Mouse (Mus musculus) heart, embryonic 13.5 days (tissue): ENCODE measurements around the gene Prkag2. TPM values are rescaled to one million over a fixed set of nuclear protein-coding genes. Genes with fewer than 3 reads are reported as not detected.
"Not testable (repeated sequence)": the region's sequence is repeated elsewhere in the genome, so short reads cannot be mapped to it uniquely, and the experiment has no call there.

Experiments used
- ATAC-seq: fragments of 200-750 bp; cut with Nextera tagmentation; 2 replicates; pipeline ENCODE4 v1.8.0; 2017; ENCODE audit warnings: moderate TSS enrichment; ENCODE audit not compliant: insufficient number of reproducible peaks, low FRiP score, low TSS enrichment; ENCODE audit errors: extremely low read depth
- H3K27ac ChIP-seq: fragments of 300-500 bp; sonication (generic); replicated peaks from 2 replicates; pipeline ENCODE4 v1.5.1; 2015; ENCODE audit warnings: moderate library complexity, mild to moderate bottlenecking, inconsistent platforms
- H3K27me3 ChIP-seq: fragments of 300-500 bp; sonication (generic); replicated peaks from 2 replicates; pipeline ENCODE4 v1.6.1; 2015; ENCODE audit warnings: mild to moderate bottlenecking, inconsistent platforms
- H3K36me3 ChIP-seq: fragments of 300-500 bp; sonication (generic); 2 replicates; pipeline ENCODE4 v1.6.1; 2015; ENCODE audit warnings: mild to moderate bottlenecking, inconsistent platforms
- H3K4me1 ChIP-seq: fragments of 300-500 bp; sonication (generic); 2 replicates; pipeline ENCODE4 v1.6.1; 2015; ENCODE audit warnings: inconsistent platforms
- H3K4me2 ChIP-seq: fragments of 300-500 bp; sonication (generic); 2 replicates; pipeline ENCODE4 v1.6.1; 2015; ENCODE audit warnings: inconsistent platforms, mild to moderate bottlenecking, moderate library complexity
- H3K4me3 ChIP-seq: fragments of 300-500 bp; sonication (generic); 2 replicates; pipeline ENCODE4 v1.5.1; 2015; ENCODE audit warnings: moderate library complexity, mild to moderate bottlenecking, inconsistent platforms
- H3K9ac ChIP-seq: fragments of 300-500 bp; sonication (generic); 2 replicates; pipeline ENCODE4 v1.6.1; 2015; ENCODE audit warnings: inconsistent platforms, mild to moderate bottlenecking, moderate library complexity
- H3K9me3 ChIP-seq: fragments of 300-500 bp; sonication (generic); 2 replicates; pipeline ENCODE4 v1.6.1; 2016; ENCODE audit warnings: inconsistent platforms
- WGBS: fragments of 180-500 bp; shearing (Covaris S2); methylation state at CpG from one replicate; pipeline ENCODE4 v1.1.7; 2015; ENCODE audit warnings: mixed read lengths; 5-methylcytosine and 5-hydroxymethylcytosine counted together
- polyA plus RNA-seq: library from polyadenylated mRNA; unstranded; fragments of >200 nt; fragmentation: Nextera tagmentation; extraction: Ambion mirVana; gene quantifications from 2 replicates; pipeline ENCODE4 v1.2.1, GENCODE M21; 2015

The Prkag2 gene
- polyA plus RNA-seq, 1 experiment from 2014 or later, result 83.7 TPM

- Histone ChIP-seq H3K36me3 (peaks cover 67% of the 10 kb centered on the region), H3K9ac (no peak overlapping the region), H3K27ac (0 out of 2 replicates have a peak overlapping the region, but pooled peaks have one; percentile 8), H3K4me1 (peaks cover 35% of the 10 kb centered on the region), H3K4me2 (no peak overlapping the region), H3K4me3 (no peak overlapping the region), H3K9me3 (peaks cover 4% of the 10 kb centered on the region), H3K27me3 (no peaks in the 10 kb centered on the region)
- 61% methylated on average over 12 of the region's 12 CpGs for WGBS
- ATAC-seq, result no peak
Measured at GRCm38 (mm10) chr5:24863804-24864203, 236.6 kb downstream of the Prkag2 start.

DNA sequence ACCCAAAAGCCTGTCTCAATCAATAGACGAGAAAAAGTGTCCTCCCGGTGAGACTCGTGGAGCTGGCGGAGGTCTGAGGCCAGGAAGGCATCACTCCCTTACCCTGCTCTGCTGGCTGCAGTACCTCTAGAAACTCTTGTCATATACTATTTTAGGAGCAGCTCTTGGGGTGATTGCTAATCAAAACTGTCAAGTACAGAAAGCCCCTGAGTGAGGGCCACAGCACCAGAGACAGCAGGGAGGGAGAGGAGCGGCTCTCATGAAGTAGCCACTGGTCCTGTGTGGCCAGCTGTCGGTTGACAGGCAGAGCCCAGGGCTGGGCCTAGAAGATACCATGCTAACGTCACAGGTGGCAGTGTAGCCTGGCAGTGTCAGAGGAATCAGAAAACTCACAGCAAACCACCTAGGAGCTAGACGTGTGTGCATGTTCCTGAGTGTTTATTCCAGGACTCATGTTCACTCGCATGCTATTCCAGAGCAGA is 239.0 kb downstream of the Prkag2 start:
- ATAC-seq, result peak; percentile 16; the same call in 1 of the 2 replicates
- Histone ChIP-seq H3K4me3 (no peak overlapping the region), H3K36me3 (peaks cover 46% of the 10 kb centered on the region), H3K9ac (peak overlapping the region; percentile 61), H3K27ac (peak overlapping the region; percentile 88), H3K4me1 (peaks cover 39% of the 10 kb centered on the region), H3K4me2 (peak overlapping the region; percentile 34), H3K27me3 (no peaks in the 10 kb centered on the region), H3K9me3 (peaks cover 6% of the 10 kb centered on the region)
- 43% methylated on average over 9 of the region's 9 CpGs for WGBS

GRCm38 (mm10) chr5:24860635-24861448 is 239.6 kb downstream of the Prkag2 start:
- ATAC-seq, result peak; percentile 5; the same call in 1 of the 2 replicates

DNA sequence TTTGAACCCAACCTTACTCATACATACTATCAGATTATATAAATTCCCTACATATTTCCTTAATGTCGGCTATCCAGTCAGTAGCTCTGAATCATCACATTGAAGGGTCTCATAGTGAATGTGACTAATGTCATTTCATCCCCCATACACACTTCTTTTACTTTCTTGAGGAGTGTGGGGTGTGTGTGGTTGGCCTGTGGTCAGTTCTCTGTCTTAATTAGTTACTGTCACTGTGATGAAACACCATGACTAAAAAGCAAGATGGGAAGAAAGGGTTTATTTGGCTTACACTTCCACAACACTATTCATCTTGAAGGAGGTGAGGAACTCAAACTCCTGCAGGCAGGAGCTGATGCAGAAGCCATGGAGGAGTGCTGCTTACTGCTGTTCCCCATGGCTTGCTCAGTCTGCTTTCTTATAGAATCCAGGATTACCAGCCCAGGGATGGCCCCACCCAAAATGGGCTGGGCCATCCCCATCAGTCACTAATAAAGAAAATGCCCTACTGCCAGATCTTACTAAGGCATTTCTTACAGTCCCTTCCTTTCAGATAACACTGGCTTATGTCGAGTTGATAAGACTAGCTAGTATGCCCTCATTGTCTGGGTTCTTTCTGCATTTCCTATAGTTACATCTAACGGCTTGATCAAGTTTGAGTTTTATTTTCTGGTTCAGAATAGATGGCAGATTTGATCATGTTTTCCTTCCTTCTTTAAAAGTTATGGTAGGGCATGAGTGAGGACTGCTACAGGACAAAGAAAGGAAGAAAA is 240.5 kb downstream of the Prkag2 start:
- ATAC-seq, result no peak
- Histone ChIP-seq H3K4me2 (no peak overlapping the region), H3K9me3 (0 out of 2 replicates have a peak, but pooled peaks cover 3% of the 10 kb centered on the region), H3K4me1 (peaks cover 45% of the 10 kb centered on the region), H3K4me3 (no peak overlapping the region), H3K27ac (peak overlapping the region; percentile 88), H3K27me3 (no peaks in the 10 kb centered on the region), H3K9ac (peak overlapping the region; percentile 61), H3K36me3 (peaks cover 35% of the 10 kb centered on the region)
- 47% methylated on average over 3 of the region's 3 CpGs for WGBS

More at GRCm38 (mm10) chr5:24860635-24861448, 239.6 kb downstream of the Prkag2 start:
- H3K9ac ChIP-seq, result peak overlapping the region; percentile 61
- H3K9me3 ChIP-seq, result 0 out of 2 replicates have a peak, but pooled peaks cover 3% of the 10 kb centered on the region
- no peaks in the 10 kb centered on the region for H3K27me3 ChIP-seq
- 50% methylated on average over 13 of the region's 13 CpGs for WGBS
- H3K36me3 ChIP-seq, result peaks cover 39% of the 10 kb centered on the region
- H3K4me1 ChIP-seq, result peaks cover 39% of the 10 kb centered on the region
- peak overlapping the region; percentile 34 for H3K4me2 ChIP-seq
- no peak overlapping the region for H3K4me3 ChIP-seq
- H3K27ac ChIP-seq, result peak overlapping the region; percentile 88

DNA sequence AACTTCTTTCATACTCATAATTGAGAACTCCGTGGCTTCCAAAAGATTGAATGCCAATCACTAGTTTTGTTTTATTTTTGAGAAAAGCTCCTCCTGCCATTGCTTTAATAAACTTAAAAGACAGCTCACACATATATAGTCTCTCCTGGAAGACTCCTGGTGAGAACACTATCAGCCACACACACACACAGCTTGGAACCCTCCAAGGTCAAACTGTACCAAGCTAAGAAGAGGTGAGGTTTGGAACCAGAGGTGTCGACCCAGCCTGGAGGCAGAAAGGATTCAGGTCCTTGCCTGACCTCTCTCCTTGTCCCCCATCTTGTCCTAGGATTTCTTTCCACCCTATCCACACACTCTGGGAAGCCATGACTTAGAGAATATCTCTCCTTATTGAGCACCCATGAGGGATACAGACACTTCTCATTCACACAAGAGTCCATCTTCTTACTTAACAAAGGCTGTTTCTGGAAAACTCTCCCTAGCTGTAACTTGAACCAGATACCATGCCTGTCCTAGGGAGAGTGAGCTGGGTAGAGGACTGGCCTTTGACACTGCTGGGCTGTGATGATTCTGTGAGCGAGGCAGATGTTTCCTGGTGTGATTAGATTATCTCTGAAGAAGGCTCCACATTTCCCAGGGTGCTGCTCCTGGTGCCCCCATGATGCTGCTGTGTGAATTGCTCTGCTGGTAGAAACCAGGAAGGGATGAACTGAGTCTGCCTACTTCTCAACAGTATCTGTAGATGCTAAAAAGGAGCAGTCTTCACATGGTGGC is 245.4 kb downstream of the Prkag2 start:
- Histone ChIP-seq H3K27ac (no peak overlapping the region), H3K4me1 (peaks cover 16% of the 10 kb centered on the region), H3K36me3 (no peaks in the 10 kb centered on the region), H3K9ac (no peak overlapping the region), H3K9me3 (0 out of 2 replicates have a peak, but pooled peaks cover 3% of the 10 kb centered on the region), H3K27me3 (no peaks in the 10 kb centered on the region), H3K4me3 (no peak overlapping the region), H3K4me2 (no peak overlapping the region)
- no peak for ATAC-seq
- WGBS, result 46% methylated on average over 3 of the region's 3 CpGs

DNA sequence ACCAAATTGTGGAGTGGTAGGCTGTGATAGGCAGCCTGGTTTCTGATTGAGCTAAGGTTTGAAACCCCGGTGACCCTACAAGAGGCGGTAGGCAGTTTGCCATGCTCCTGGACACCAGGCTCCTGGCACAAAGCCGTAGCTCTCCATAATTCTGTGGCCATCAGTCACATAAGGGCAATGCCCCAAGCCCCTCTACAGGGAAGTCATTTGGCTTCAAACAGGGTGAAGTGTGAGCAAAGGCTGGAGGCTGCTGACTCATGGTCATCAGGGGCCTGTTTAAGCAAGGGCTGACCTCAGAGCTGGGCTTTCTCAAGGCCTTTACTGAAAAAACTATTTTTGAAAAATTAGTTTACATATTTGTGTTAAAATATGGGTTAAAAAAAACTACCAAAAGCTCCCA is 246.2 kb downstream of the Prkag2 start:
- 87% methylated on average over 3 of the region's 3 CpGs for WGBS
- H3K9me3 ChIP-seq, result 0 out of 2 replicates have a peak, but pooled peaks cover 3% of the 10 kb centered on the region
- ATAC-seq, result no peak

DNA sequence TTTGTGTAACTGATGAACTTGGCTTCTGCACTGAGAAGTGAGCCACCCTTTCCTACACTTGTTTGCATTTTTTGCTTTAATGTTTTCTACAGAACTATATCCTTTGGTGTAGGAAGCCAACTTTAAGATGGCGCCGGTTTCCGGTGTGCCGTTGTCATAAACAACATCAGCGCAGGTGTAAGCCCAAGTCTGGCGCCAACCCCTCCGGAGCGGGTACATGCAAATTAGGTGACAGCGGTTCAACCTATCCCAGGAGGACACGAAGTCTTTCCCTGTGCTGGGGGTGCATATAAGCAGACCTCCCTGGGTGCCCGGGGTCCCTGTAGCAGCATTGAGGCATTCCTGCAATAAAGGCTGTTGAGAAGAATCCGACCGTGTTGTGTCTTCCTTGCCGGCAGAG is 252.2 kb downstream of the Prkag2 start:
- 83% methylated on average over 14 of the region's 14 CpGs for WGBS

More for the DNA sequence above, 246.2 kb downstream of the Prkag2 start:
- Histone ChIP-seq H3K4me3 (no peak overlapping the region), H3K4me2 (no peak overlapping the region), H3K27ac (no peak overlapping the region), H3K36me3 (no peaks in the 10 kb centered on the region), H3K4me1 (peaks cover 12% of the 10 kb centered on the region; the same call in 1 of the 2 replicates), H3K27me3 (no peaks in the 10 kb centered on the region), H3K9ac (no peak overlapping the region)

GRCm38 (mm10) chr5:24843841-24844240 is 256.6 kb downstream of the Prkag2 start:
- Histone ChIP-seq H3K4me3 (no peak overlapping the region), H3K36me3 (no peaks in the 10 kb centered on the region), H3K4me1 (peaks cover 34% of the 10 kb centered on the region), H3K9ac (peak overlapping the region; percentile 75), H3K9me3 (no peaks in the 10 kb centered on the region), H3K27me3 (no peaks in the 10 kb centered on the region), H3K4me2 (peak overlapping the region; percentile 82), H3K27ac (peak overlapping the region; percentile 100)
- no peak for ATAC-seq
- 92% methylated on average over 5 of the region's 5 CpGs for WGBS

More for the DNA sequence above, 252.2 kb downstream of the Prkag2 start:
- not testable (repeated sequence) for H3K27me3 ChIP-seq, H3K9ac ChIP-seq, H3K4me1 ChIP-seq, H3K36me3 ChIP-seq, H3K27ac ChIP-seq, H3K9me3 ChIP-seq, ATAC-seq, H3K4me2 ChIP-seq, H3K4me3 ChIP-seq

DNA sequence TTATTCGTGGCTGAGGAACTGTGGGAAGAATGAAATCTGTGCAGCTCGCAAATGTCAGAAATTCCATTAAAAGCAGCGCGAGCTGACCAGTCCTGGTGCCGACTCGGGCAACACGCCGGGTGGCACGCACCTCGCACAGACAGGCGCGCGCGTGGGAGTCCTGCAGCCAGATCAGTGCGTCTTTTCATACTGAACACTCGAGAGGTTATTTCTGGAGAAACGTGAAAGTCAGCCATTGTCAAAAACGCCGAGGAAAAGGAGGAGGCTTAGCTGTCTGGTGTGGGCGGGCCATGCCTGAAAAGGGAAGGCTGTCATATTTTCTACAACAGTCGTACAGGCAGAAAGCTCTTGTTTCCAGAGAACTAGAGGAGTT is 257.4 kb downstream of the Prkag2 start:
- Histone ChIP-seq H3K9me3 (no peaks in the 10 kb centered on the region), H3K4me3 (peak overlapping the region; percentile 98), H3K36me3 (no peaks in the 10 kb centered on the region), H3K27ac (peak overlapping the region; percentile 100), H3K27me3 (no peaks in the 10 kb centered on the region), H3K9ac (peak overlapping the region; percentile 75), H3K4me2 (peak overlapping the region; percentile 82), H3K4me1 (peaks cover 42% of the 10 kb centered on the region)
- WGBS, result 3% methylated on average over 21 of the region's 21 CpGs
- ATAC-seq, result 0 out of 2 replicates have a peak, but pooled peaks have one; percentile 0

DNA sequence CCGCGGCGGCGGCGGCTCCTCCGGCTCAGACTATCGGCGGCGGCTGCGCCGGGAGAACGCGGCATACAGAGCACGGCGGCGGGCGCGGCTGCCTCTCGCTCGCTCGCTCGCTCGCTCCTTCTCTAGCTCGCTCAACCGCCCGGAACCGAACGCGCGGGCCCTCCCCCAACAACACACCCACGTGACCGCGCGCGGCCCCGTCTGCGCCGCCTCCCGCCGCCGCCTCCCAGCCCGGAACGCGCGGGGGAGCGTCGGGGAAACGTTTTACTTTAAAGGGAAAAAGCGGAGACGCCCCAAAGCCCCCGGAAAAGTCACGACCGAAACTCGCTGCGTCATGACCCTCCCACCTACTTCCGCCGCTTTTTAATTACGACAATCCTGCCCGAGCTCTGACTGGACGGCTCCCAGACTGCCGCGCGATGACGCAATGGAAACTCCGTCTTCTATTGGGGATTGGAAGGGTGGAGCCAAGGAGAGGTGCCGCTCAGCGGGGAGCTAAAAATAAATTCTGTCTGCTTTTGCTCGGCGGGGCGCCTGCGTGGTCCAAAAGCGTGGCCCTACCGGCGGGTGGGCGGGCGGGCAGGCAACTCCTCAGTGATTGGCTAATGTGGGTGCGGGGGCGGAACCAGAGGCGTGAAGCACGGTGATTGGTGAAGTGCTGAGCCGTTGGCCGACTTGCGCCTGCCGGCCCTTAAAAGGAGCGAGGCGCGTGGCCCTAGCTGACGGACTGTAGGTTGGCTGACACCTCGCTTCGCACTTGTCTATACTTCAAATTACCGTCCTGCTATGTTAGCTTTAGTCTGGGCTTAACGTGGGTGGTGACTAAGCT is 258.0 kb downstream of the Prkag2 start, which contains the start of gene Rheb:
Rheb (minus strand) TSS at position 351 of the 829 bp plus-strand sequence.
- peak; percentile 92 for ATAC-seq
- H3K4me2 ChIP-seq, result peak within 1 kb of the TSS; percentile 96
- H3K27me3 ChIP-seq, result no peaks in the 10 kb centered on the region
- no peaks in the 10 kb centered on the region for H3K36me3 ChIP-seq
- H3K27ac ChIP-seq, result peak within 1 kb of the TSS; percentile 100
- peaks cover 47% of the 10 kb centered on the region for H3K4me1 ChIP-seq
- under 1% methylated on average over 92 of the region's 92 CpGs for WGBS
- no peaks in the 10 kb centered on the region for H3K9me3 ChIP-seq
- H3K4me3 ChIP-seq, result peak within 1 kb of the TSS; percentile 98
- peak within 1 kb of the TSS; percentile 99 for H3K9ac ChIP-seq
